Mouse (Mus musculus) gastrocnemius, adult 2 months (tissue): Measurements from ENCODE around the gene Tmprss12. TPM values are rescaled to one million over a fixed set of nuclear protein-coding genes. Genes with fewer than 3 reads are reported as not detected.
"Not testable (repeated sequence)": the region's sequence is repeated elsewhere in the genome, so short reads cannot be mapped to it uniquely, and the experiment has no call there.

Experiments used
- DNase-seq: peaks from one replicate; pipeline ENCODE4 v3.0.0; 2022
- H3K27ac ChIP-seq: fragments of 200-600 bp; 2 replicates; pipeline ENCODE4 v1.8.1; 2022; ENCODE audit warnings: mild to moderate bottlenecking
- H3K4me3 ChIP-seq: fragments of 200-600 bp; 2 replicates; pipeline ENCODE4 v1.8.1; 2022; ENCODE audit warnings: mild to moderate bottlenecking, moderate library complexity
- CTCF ChIP-seq: fragments of 200-600 bp; IDR thresholded peaks from 2 replicates; pipeline ENCODE4 v1.8.1; 2022; ENCODE audit warnings: antibody characterized with exemption, mild to moderate bottlenecking, moderate library complexity
- intact Hi-C: fragments of 180-260 bp; cut with DNase I; formaldehyde crosslinking; loops from one replicate; pipeline ENCODE4 v1.15.1; 2025
- total RNA-seq, 2 experiments: library from RNA; stranded (reverse); gene quantifications; 2 replicates each; pipeline ENCODE4 v1.2.3; 2021

Tmprss12 gene
- total RNA-seq, 2 experiments from 2014 or later, result not detected

GRCm38 (mm10) chr15:100288980-100289379 is 8.3 kb downstream of the Tmprss12 start:
- intact Hi-C loops, result no loop called here
- TF ChIP-seq CTCF, result no peak
- H3K4me3 ChIP-seq, result no peak overlapping the region
- no peak overlapping the region for H3K27ac ChIP-seq
- no peak for DNase-seq

GRCm38 (mm10) chr15:100290858-100291257 is 10.2 kb downstream of the Tmprss12 start:
- no peak for DNase-seq
- 0 out of 2 replicates have a peak overlapping the region, but pooled peaks have one; percentile 16 for H3K27ac ChIP-seq
- intact Hi-C loops, result no loop called here
- H3K4me3 ChIP-seq, result no peak overlapping the region
- TF ChIP-seq CTCF, result no peak

GRCm38 (mm10) chr15:100292326-100292725 is 11.7 kb downstream of the Tmprss12 start:
- intact Hi-C loops, result no loop called here
- Histone ChIP-seq H3K27ac (no peak overlapping the region), H3K4me3 (no peak overlapping the region)
- no peak for TF ChIP-seq CTCF
- DNase-seq, result no peak

- no peak for TF ChIP-seq CTCF
- Histone ChIP-seq H3K4me3 (no peak overlapping the region), H3K27ac (no peak overlapping the region)
- intact Hi-C loops, result no loop called here
- DNase-seq, result no peak
Measured at GRCm38 (mm10) chr15:100297856-100298255, 17.2 kb downstream of the Tmprss12 start.

- no peak for TF ChIP-seq CTCF
- Histone ChIP-seq H3K4me3 (no peak overlapping the region), H3K27ac (no peak overlapping the region)
- intact Hi-C loops, result loop anchor here (5.0 to 10.0 kb wide), 2 partner anchors 38 to 266 kb away; partner anchors contain the start of gene Dip2b
- no peak for DNase-seq
Measured at GRCm38 (mm10) chr15:100300499-100300898, 19.9 kb downstream of the Tmprss12 start.

GRCm38 (mm10) chr15:100301556-100301955 is 20.9 kb downstream of the Tmprss12 start:
- DNase-seq, result no peak
- no peak for TF ChIP-seq CTCF
- H3K27ac ChIP-seq, result no peak overlapping the region
- H3K4me3 ChIP-seq, result no peak overlapping the region
- intact Hi-C loops, result loop anchor here (5.0 to 10.0 kb wide), 2 partner anchors 39 to 267 kb away; partner anchors contain the start of gene Dip2b

- Histone ChIP-seq H3K27ac (peak overlapping the region; percentile 98), H3K4me3 (peak overlapping the region; percentile 83)
- intact Hi-C loops, result loop anchor here (5.0 to 10.0 kb wide), 2 partner anchors 41 to 269 kb away; partner anchors contain the start of gene Dip2b
- TF ChIP-seq CTCF, result no peak
- no peak for DNase-seq
Measured at GRCm38 (mm10) chr15:100303428-100304018, 22.9 kb downstream of the Tmprss12 start.

- intact Hi-C loops, result loop anchor here (5.0 to 10.0 kb wide), 2 partner anchors 42 to 270 kb away; partner anchors contain the start of gene Dip2b
- peak; percentile 95 for DNase-seq
- Histone ChIP-seq H3K27ac (peak within 1 kb of the TSS; percentile 98), H3K4me3 (peak within 1 kb of the TSS; percentile 83)
- no peak for TF ChIP-seq CTCF
Measured at GRCm38 (mm10) chr15:100304019-100304991, 23.7 kb downstream of the Tmprss12 start, which contains the start of gene Mettl7a1. Gene Mettl7a1 (plus strand): TSS chr15:100304140.

- Histone ChIP-seq H3K27ac (peak overlapping the region; percentile 98), H3K4me3 (peak overlapping the region; percentile 83)
- no peak for DNase-seq
- intact Hi-C loops, result loop anchor here (10.0 kb wide), 1 partner anchor 271 kb away; the partner anchor contains the start of gene Dip2b
- TF ChIP-seq CTCF, result no peak
Measured at GRCm38 (mm10) chr15:100306201-100306600, 25.6 kb downstream of the Tmprss12 start.

- peak; percentile 61 for TF ChIP-seq CTCF
- intact Hi-C loops, result loop anchor here (10.0 kb wide), 1 partner anchor 273 kb away; the partner anchor contains the start of gene Dip2b
- peak; percentile 44 for DNase-seq
- peak overlapping the region; percentile 54 for H3K4me3 ChIP-seq
- peak overlapping the region; percentile 24; the same call in 1 of the 2 replicates for H3K27ac ChIP-seq
Measured at GRCm38 (mm10) chr15:100307438-100308096, 26.9 kb downstream of the Tmprss12 start.

GRCm38 (mm10) chr15:100312346-100312745 is 31.7 kb downstream of the Tmprss12 start:
- H3K27ac ChIP-seq, result peak overlapping the region; percentile 63
- intact Hi-C loops, result no loop called here
- H3K4me3 ChIP-seq, result peak overlapping the region; percentile 10; the same call in 1 of the 2 replicates
- DNase-seq, result no peak
- no peak for TF ChIP-seq CTCF

- intact Hi-C loops, result no loop called here
- no peak overlapping the region for H3K4me3 ChIP-seq
- H3K27ac ChIP-seq, result no peak overlapping the region
- no peak for DNase-seq
- no peak for TF ChIP-seq CTCF
Measured at GRCm38 (mm10) chr15:100314448-100315145, 34.0 kb downstream of the Tmprss12 start.

GRCm38 (mm10) chr15:100318014-100318671 is 37.5 kb downstream of the Tmprss12 start:
- H3K4me3 ChIP-seq, intact Hi-C loops, DNase-seq: not testable (repeated sequence)
- H3K27ac ChIP-seq, result peak overlapping the region; percentile 77
